Mouse (Mus musculus): ENCODE measurements around the gene Ensa.

- no peak for TF ChIP-seq TAL1 (conservative IDR thresholded peaks at IDR 0.05; ENCODE audit: low read depth, low read length)
- no peak for TF ChIP-seq CTCF (IDR thresholded peaks at IDR 0.05; ENCODE audit: low read depth, low read length)
- TF ChIP-seq GATA1 (IDR thresholded peaks at IDR 0.05; ENCODE audit: borderline replicate concordance, low read length): no peak
- TF ChIP-seq POLR2AphosphoS5 (IDR thresholded peaks at IDR 0.05; ENCODE audit: insufficient replicate concordance, low read depth, low read length): no peak
- no peak for TF ChIP-seq GATA2 (IDR thresholded peaks at IDR 0.05; ENCODE audit: borderline replicate concordance, low read depth, low read length)
These were observed 3.0 kb downstream of the Ensa start for GRCm38 (mm10) chr3:95627763-95628162.
